Mouse (Mus musculus) liver, postnatal 0 days (tissue): Measurements from ENCODE around the gene Rab11fip5.

ENCODE experiments used
- CTCF ChIP-seq: sonication (generic); IDR thresholded peaks from 2 replicates; pipeline ENCODE4 v1.5.1; 2016; ENCODE audit warnings: antibody characterized with exemption, low read depth
- EP300 ChIP-seq: IDR thresholded peaks from 2 replicates; pipeline ENCODE4 v1.6.1; 2016; ENCODE audit warnings: antibody characterized with exemption, low read depth, mild to moderate bottlenecking

DNA sequence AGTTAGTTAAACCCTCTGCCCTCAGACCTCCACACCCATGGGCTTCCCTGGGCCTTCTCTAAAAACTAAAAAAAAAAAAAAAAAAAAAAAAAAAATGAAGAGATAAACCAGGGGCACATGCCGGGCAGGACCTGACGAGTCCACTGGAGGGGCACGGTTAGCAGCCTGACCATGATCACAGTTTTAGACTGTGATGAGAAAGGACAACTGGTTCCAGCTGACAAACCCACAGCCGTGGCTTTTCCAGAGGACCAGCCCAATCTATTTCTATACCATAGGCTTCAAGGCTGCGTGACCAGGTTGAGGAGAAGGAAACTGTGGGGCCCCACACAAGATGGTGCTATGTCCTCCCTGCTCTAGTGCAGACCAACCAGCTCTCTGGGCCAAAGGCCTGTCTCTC is 4.4 kb downstream of the Rab11fip5 start:
- no peak for TF ChIP-seq CTCF
- no peak for TF ChIP-seq EP300
